Mouse (Mus musculus): ENCODE data around the gene Mllt11. TPM values are rescaled to one million over a fixed set of nuclear protein-coding genes. Genes with fewer than 3 reads are reported as not detected.
A peak's percentile ranks its signal among the peaks of the same experiment; 100 is the strongest.

Gene Mllt11
- polyA plus RNA-seq, 1 experiment from 2014 or later: 282 TPM

- Histone ChIP-seq H3K9me3 (ENCODE audit: control insufficient read depth, low read length) (no peaks in the 10 kb centered on the region), H3K4me1 (ENCODE audit: control insufficient read depth, insufficient read depth, low read depth, low read length) (no peaks in the 10 kb centered on the region), H3K9ac (ENCODE audit: low read depth, low read length) (no peak overlapping the region), H3K4me3 (ENCODE audit: low read length) (no peak overlapping the region), H3K27ac (ENCODE audit: low read depth, low read length) (no peak overlapping the region), H3K27me3 (replicated peaks; ENCODE audit: control insufficient read depth, insufficient read depth, low read length) (no peaks in the 10 kb centered on the region), H3K4me2 (ENCODE audit: low read length) (no peak overlapping the region), H3K36me3 (ENCODE audit: control insufficient read depth, insufficient read depth, low read length) (peaks cover 16% of the 10 kb centered on the region)
- ATAC-seq: no peak
- WGBS: 88% methylated on average over 12 of the region's 12 CpGs
Observed at GRCm38 (mm10) chr3:95270766-95271364, 38.9 kb upstream of the Mllt11 start.

GRCm38 (mm10) chr3:95269789-95270188, 37.8 kb upstream of the Mllt11 start:
- Histone ChIP-seq H3K27ac (ENCODE audit: low read depth, low read length) (no peak overlapping the region), H3K9ac (ENCODE audit: low read depth, low read length) (no peak overlapping the region), H3K4me1 (ENCODE audit: control insufficient read depth, insufficient read depth, low read depth, low read length) (no peaks in the 10 kb centered on the region), H3K4me2 (ENCODE audit: low read length) (no peak overlapping the region), H3K27me3 (replicated peaks; ENCODE audit: control insufficient read depth, insufficient read depth, low read length) (no peaks in the 10 kb centered on the region), H3K36me3 (ENCODE audit: control insufficient read depth, insufficient read depth, low read length) (peaks cover 21% of the 10 kb centered on the region), H3K4me3 (ENCODE audit: low read length) (no peak overlapping the region), H3K9me3 (ENCODE audit: control insufficient read depth, low read length) (no peaks in the 10 kb centered on the region)
- ATAC-seq: no peak
- WGBS: 89% methylated on average over 5 of the region's 5 CpGs

DNA sequence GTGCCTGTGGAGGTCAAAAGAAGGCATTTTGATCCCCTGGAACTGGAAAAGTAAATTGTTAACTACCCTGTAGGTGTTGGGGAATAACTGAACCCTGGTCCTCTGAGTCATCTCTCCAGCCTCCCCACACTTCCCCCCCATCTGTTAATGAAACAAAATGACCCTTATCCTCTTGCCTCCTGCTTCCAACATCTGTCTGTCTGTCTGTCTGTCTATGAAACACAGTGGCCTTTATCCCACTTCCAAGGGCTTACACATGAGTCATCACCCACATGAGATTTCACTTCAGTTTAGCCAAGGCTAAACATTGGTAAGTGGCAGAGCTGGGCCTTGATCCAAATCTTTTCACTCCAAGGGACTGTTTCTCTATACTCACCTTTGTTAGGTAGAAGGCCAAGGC, 35.9 kb upstream of the Mllt11 start:
- ATAC-seq: no peak
- no peak overlapping the region for H3K9ac ChIP-seq (ENCODE audit: low read depth, low read length)
- no peaks in the 10 kb centered on the region for H3K9me3 ChIP-seq (ENCODE audit: control insufficient read depth, low read length)
- no peak overlapping the region for H3K27ac ChIP-seq (ENCODE audit: low read depth, low read length)
- H3K4me2 ChIP-seq (ENCODE audit: low read length): no peak overlapping the region
- H3K4me1 ChIP-seq (ENCODE audit: control insufficient read depth, insufficient read depth, low read depth, low read length): no peaks in the 10 kb centered on the region
- peaks cover 29% of the 10 kb centered on the region for H3K36me3 ChIP-seq (ENCODE audit: control insufficient read depth, insufficient read depth, low read length)
- no peaks in the 10 kb centered on the region for H3K27me3 ChIP-seq (replicated peaks; ENCODE audit: control insufficient read depth, insufficient read depth, low read length)
- H3K4me3 ChIP-seq (ENCODE audit: low read length): no peak overlapping the region

GRCm38 (mm10) chr3:95266052-95266451, 34.1 kb upstream of the Mllt11 start:
- Histone ChIP-seq H3K27ac (ENCODE audit: low read depth, low read length) (no peak overlapping the region), H3K27me3 (replicated peaks; ENCODE audit: control insufficient read depth, insufficient read depth, low read length) (no peaks in the 10 kb centered on the region), H3K4me2 (ENCODE audit: low read length) (no peak overlapping the region), H3K9ac (ENCODE audit: low read depth, low read length) (no peak overlapping the region), H3K36me3 (ENCODE audit: control insufficient read depth, insufficient read depth, low read length) (peaks cover 33% of the 10 kb centered on the region), H3K4me3 (ENCODE audit: low read length) (no peak overlapping the region), H3K9me3 (ENCODE audit: control insufficient read depth, low read length) (no peaks in the 10 kb centered on the region), H3K4me1 (ENCODE audit: control insufficient read depth, insufficient read depth, low read depth, low read length) (no peaks in the 10 kb centered on the region)
- ATAC-seq: no peak
- WGBS: 98% methylated on average over 3 of the region's 3 CpGs

- H3K9ac ChIP-seq (ENCODE audit: low read depth, low read length): no peak overlapping the region
- no peaks in the 10 kb centered on the region for H3K4me1 ChIP-seq (ENCODE audit: control insufficient read depth, insufficient read depth, low read depth, low read length)
- H3K27me3 ChIP-seq (replicated peaks; ENCODE audit: control insufficient read depth, insufficient read depth, low read length): no peaks in the 10 kb centered on the region
- peaks cover 35% of the 10 kb centered on the region for H3K36me3 ChIP-seq (ENCODE audit: control insufficient read depth, insufficient read depth, low read length)
- no peak for ATAC-seq
- no peaks in the 10 kb centered on the region for H3K9me3 ChIP-seq (ENCODE audit: control insufficient read depth, low read length)
- no peak overlapping the region for H3K4me2 ChIP-seq (ENCODE audit: low read length)
- H3K27ac ChIP-seq (ENCODE audit: low read depth, low read length): no peak overlapping the region
- 72% methylated on average over 1 of the region's 1 CpGs for WGBS
- H3K4me3 ChIP-seq (ENCODE audit: low read length): no peak overlapping the region
Observed at GRCm38 (mm10) chr3:95264724-95265123, 32.8 kb upstream of the Mllt11 start.

- WGBS: 55% methylated on average over 11 of the region's 11 CpGs
Observed at GRCm38 (mm10) chr3:95263089-95263739, 31.2 kb upstream of the Mllt11 start.

GRCm38 (mm10) chr3:95261975-95262374, 30.0 kb upstream of the Mllt11 start:
- no peak overlapping the region for H3K4me3 ChIP-seq (ENCODE audit: low read length)
- no peak for ATAC-seq
- H3K36me3 ChIP-seq (ENCODE audit: control insufficient read depth, insufficient read depth, low read length): peaks cover 46% of the 10 kb centered on the region
- no peaks in the 10 kb centered on the region for H3K9me3 ChIP-seq (ENCODE audit: control insufficient read depth, low read length)
- 91% methylated on average over 4 of the region's 4 CpGs for WGBS
- H3K27ac ChIP-seq (ENCODE audit: low read depth, low read length): no peak overlapping the region
- no peaks in the 10 kb centered on the region for H3K27me3 ChIP-seq (replicated peaks; ENCODE audit: control insufficient read depth, insufficient read depth, low read length)
- H3K4me1 ChIP-seq (ENCODE audit: control insufficient read depth, insufficient read depth, low read depth, low read length): no peaks in the 10 kb centered on the region
- H3K4me2 ChIP-seq (ENCODE audit: low read length): no peak overlapping the region
- H3K9ac ChIP-seq (ENCODE audit: low read depth, low read length): no peak overlapping the region

More at GRCm38 (mm10) chr3:95263089-95263739, 31.2 kb upstream of the Mllt11 start:
- Histone ChIP-seq H3K4me2 (ENCODE audit: low read length) (no peak overlapping the region), H3K4me3 (ENCODE audit: low read length) (no peak overlapping the region), H3K9ac (ENCODE audit: low read depth, low read length) (no peak overlapping the region), H3K36me3 (ENCODE audit: control insufficient read depth, insufficient read depth, low read length) (peaks cover 48% of the 10 kb centered on the region), H3K4me1 (ENCODE audit: control insufficient read depth, insufficient read depth, low read depth, low read length) (no peaks in the 10 kb centered on the region), H3K27me3 (replicated peaks; ENCODE audit: control insufficient read depth, insufficient read depth, low read length) (no peaks in the 10 kb centered on the region), H3K27ac (ENCODE audit: low read depth, low read length) (no peak overlapping the region), H3K9me3 (ENCODE audit: control insufficient read depth, low read length) (no peaks in the 10 kb centered on the region)
- ATAC-seq: peak; percentile 45; the same call in 1 of the 2 replicates

DNA sequence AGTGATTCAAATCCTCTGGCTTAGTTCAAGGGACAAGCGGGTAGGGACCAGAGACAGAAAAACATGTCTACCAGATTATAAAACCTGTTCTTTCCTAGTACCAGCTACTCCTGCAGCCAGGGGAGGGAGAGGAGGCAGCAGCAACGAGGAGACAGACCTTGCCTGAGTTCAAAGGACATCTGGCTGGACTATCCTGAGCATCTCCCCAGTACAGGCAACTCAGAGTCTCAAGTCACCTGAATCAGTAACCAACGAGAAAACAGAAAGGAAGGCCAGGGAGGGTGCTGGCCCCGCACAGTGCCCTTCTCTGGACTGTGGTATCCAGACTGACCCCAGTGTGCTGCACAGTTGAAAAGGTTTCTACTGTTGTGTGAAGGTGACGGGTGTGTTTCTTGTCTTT, 25.0 kb upstream of the Mllt11 start:
- Histone ChIP-seq H3K4me2 (ENCODE audit: low read length) (no peak overlapping the region), H3K9ac (ENCODE audit: low read depth, low read length) (no peak overlapping the region), H3K4me3 (ENCODE audit: low read length) (no peak overlapping the region), H3K9me3 (ENCODE audit: control insufficient read depth, low read length) (no peaks in the 10 kb centered on the region), H3K27me3 (replicated peaks; ENCODE audit: control insufficient read depth, insufficient read depth, low read length) (no peaks in the 10 kb centered on the region), H3K36me3 (ENCODE audit: control insufficient read depth, insufficient read depth, low read length) (peaks cover 32% of the 10 kb centered on the region), H3K27ac (ENCODE audit: low read depth, low read length) (no peak overlapping the region), H3K4me1 (ENCODE audit: control insufficient read depth, insufficient read depth, low read depth, low read length) (no peaks in the 10 kb centered on the region)
- ATAC-seq: no peak
- WGBS: 82% methylated on average over 5 of the region's 5 CpGs

GRCm38 (mm10) chr3:95250783-95251424, 18.9 kb upstream of the Mllt11 start, which contains the start of gene Bnipl:
Bnipl (minus strand) TSS chr3:95251193.
- no peaks in the 10 kb centered on the region for H3K4me1 ChIP-seq (ENCODE audit: control insufficient read depth, insufficient read depth, low read depth, low read length)
- no peaks in the 10 kb centered on the region for H3K27me3 ChIP-seq (replicated peaks; ENCODE audit: control insufficient read depth, insufficient read depth, low read length)
- H3K36me3 ChIP-seq (ENCODE audit: control insufficient read depth, insufficient read depth, low read length): peaks cover 9% of the 10 kb centered on the region
- H3K9ac ChIP-seq (ENCODE audit: low read depth, low read length): no peak within 1 kb of the TSS
- H3K27ac ChIP-seq (ENCODE audit: low read depth, low read length): no peak within 1 kb of the TSS
- 64% methylated on average over 7 of the region's 7 CpGs for WGBS
- H3K4me2 ChIP-seq (ENCODE audit: low read length): no peak within 1 kb of the TSS
- no peaks in the 10 kb centered on the region for H3K9me3 ChIP-seq (ENCODE audit: control insufficient read depth, low read length)
- no peak within 1 kb of the TSS for H3K4me3 ChIP-seq (ENCODE audit: low read length)
- no peak for ATAC-seq

Measured in hindbrain, embryonic 16.5 days (tissue).